Mouse (Mus musculus) kidney, embryonic 16.5 days (tissue): ENCODE measurements around the gene Clec4d. TPM values are rescaled to one million over a fixed set of nuclear protein-coding genes. Genes with fewer than 3 reads are reported as not detected.
"Not testable (repeated sequence)": the region's sequence is repeated elsewhere in the genome, so short reads cannot be mapped to it uniquely, and the experiment has no call there.

ENCODE experiments used
- ATAC-seq: fragments of 200-750 bp; cut with Nextera tagmentation; 2 replicates; pipeline ENCODE4 v1.8.0; 2017; ENCODE audit warnings: moderate TSS enrichment; ENCODE audit not compliant: low FRiP score, low TSS enrichment
- H3K27ac ChIP-seq: fragments of 300-500 bp; sonication (generic); 2 replicates; pipeline ENCODE4 v1.5.1; 2014; ENCODE audit warnings: low read length
- H3K27me3 ChIP-seq: fragments of 300-500 bp; sonication (generic); 2 replicates; pipeline ENCODE4 v1.6.1; 2014; ENCODE audit warnings: low read length, control low read depth, mixed read lengths; ENCODE audit not compliant: insufficient read depth
- H3K36me3 ChIP-seq: fragments of 300-500 bp; sonication (generic); 2 replicates; pipeline ENCODE4 v1.6.1; 2014; ENCODE audit warnings: low read length, control low read depth, mixed read lengths; ENCODE audit not compliant: insufficient read depth
- H3K4me1 ChIP-seq: fragments of 300-500 bp; sonication (generic); 2 replicates; pipeline ENCODE4 v1.6.1; 2014; ENCODE audit warnings: low read length, control low read depth, mixed read lengths; ENCODE audit not compliant: insufficient read depth
- H3K4me2 ChIP-seq: fragments of 300-500 bp; sonication (generic); replicated peaks from 2 replicates; pipeline ENCODE4 v1.6.1; 2014; ENCODE audit warnings: low read depth, low read length
- H3K4me3 ChIP-seq: fragments of 300-500 bp; sonication (generic); 2 replicates; pipeline ENCODE4 v1.5.1; 2014; ENCODE audit warnings: mild to moderate bottlenecking, low read length
- H3K9ac ChIP-seq: fragments of 300-500 bp; sonication (generic); replicated peaks from 2 replicates; pipeline ENCODE4 v1.6.1; 2014; ENCODE audit warnings: low read length
- H3K9me3 ChIP-seq: fragments of 300-500 bp; sonication (generic); 2 replicates; pipeline ENCODE4 v1.6.1; 2016; ENCODE audit warnings: low read length, control low read depth
- WGBS: fragments of 180-500 bp; shearing (Covaris S2); extraction: QIAGEN DNeasy Blood & Tissue Kit; methylation state at CpG from one replicate; pipeline ENCODE4 v1.1.7; 2014; 5-methylcytosine and 5-hydroxymethylcytosine counted together
- polyA plus RNA-seq: library from polyadenylated mRNA; unstranded; fragments of >200 nt; fragmentation: Nextera tagmentation; extraction: Ambion mirVana; gene quantifications from 2 replicates; pipeline ENCODE4 v1.2.1, GENCODE M21; 2015

Clec4d gene
- polyA plus RNA-seq, 1 experiment from 2014 or later: not detected

- no peak overlapping the region for H3K9ac ChIP-seq
- H3K27me3 ChIP-seq: no peaks in the 10 kb centered on the region
- 73% methylated on average over 1 of the region's 1 CpGs for WGBS
- H3K9me3 ChIP-seq: no peaks in the 10 kb centered on the region
- H3K27ac ChIP-seq: no peak overlapping the region
- H3K4me3 ChIP-seq: no peak overlapping the region
- no peaks in the 10 kb centered on the region for H3K4me1 ChIP-seq
- no peak overlapping the region for H3K4me2 ChIP-seq
- ATAC-seq: no peak
- H3K36me3 ChIP-seq: no peaks in the 10 kb centered on the region
Measured at GRCm38 (mm10) chr6:123296687-123297086, 34.8 kb downstream of the Clec4d start.

- H3K27me3 ChIP-seq, H3K4me3 ChIP-seq, H3K9ac ChIP-seq, H3K4me1 ChIP-seq, H3K36me3 ChIP-seq, ATAC-seq, H3K27ac ChIP-seq, H3K9me3 ChIP-seq, H3K4me2 ChIP-seq: not testable (repeated sequence)
- 79% methylated on average over 7 of the region's 7 CpGs for WGBS
Measured at GRCm38 (mm10) chr6:123306315-123306714, 44.4 kb downstream of the Clec4d start.

GRCm38 (mm10) chr6:123308033-123308432 lies 46.1 kb downstream of the Clec4d start, which contains the start of gene Vmn2r19:
Vmn2r19 (plus strand) TSS chr6:123308333.
- no peak within 1 kb of the TSS for H3K4me2 ChIP-seq
- no peak within 1 kb of the TSS for H3K9ac ChIP-seq
- H3K27ac ChIP-seq: no peak within 1 kb of the TSS
- no peaks in the 10 kb centered on the region for H3K4me1 ChIP-seq
- H3K4me3 ChIP-seq: no peak within 1 kb of the TSS
- 92% methylated on average over 2 of the region's 2 CpGs for WGBS
- no peaks in the 10 kb centered on the region for H3K27me3 ChIP-seq
- H3K36me3 ChIP-seq: no peaks in the 10 kb centered on the region
- H3K9me3 ChIP-seq: no peaks in the 10 kb centered on the region
- ATAC-seq: no peak

Other genes starting within 250 kb of the Clec4d start
- gene Clec4b1, start 212.1 kb upstream of the Clec4d start, polyA plus RNA-seq: not detected in 2 replicates
- 2.2 and 2.6 TPM in 2 replicates for gene Clec4a2, start 155.7 kb upstream of the Clec4d start, polyA plus RNA-seq
- not detected in 2 replicates for gene Clec4b2, start 89.2 kb upstream of the Clec4d start, polyA plus RNA-seq
- gene Clec4n, start 32.3 kb upstream of the Clec4d start, polyA plus RNA-seq: 2.0 and 3.7 TPM in 2 replicates
- 0.06 and 0.19 TPM in 2 replicates for gene Clec4e, start 27.8 kb downstream of the Clec4d start, polyA plus RNA-seq
- gene Vmn2r19, start 46.2 kb downstream of the Clec4d start, polyA plus RNA-seq: not detected in 2 replicates
- not detected in 2 replicates for gene Vmn2r20, start 156.0 kb downstream of the Clec4d start, polyA plus RNA-seq